Mouse (Mus musculus): Measurements from ENCODE around the gene Fam124b.

Gene Fam124b

DNA sequence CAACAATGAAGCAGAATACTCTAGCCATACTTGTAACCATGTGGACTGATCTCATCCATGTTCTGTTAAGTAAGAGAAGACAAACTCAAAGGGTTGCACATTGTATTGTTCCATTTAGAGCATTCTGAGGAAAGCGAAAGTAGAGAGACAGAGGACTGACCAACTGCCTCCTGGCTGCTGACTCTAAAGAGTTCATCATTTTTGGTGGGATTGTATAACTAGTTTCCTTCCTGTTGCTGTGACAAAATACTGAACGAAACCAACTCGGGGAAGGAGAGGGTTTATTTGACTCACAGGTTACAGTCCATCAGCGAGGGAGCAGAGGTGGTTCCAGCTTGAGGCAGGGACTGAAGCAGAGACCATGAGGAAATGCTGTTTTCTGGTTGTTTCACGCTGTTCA lies 50.6 kb downstream of the Fam124b start:
- DNase-seq = no peak

DNA sequence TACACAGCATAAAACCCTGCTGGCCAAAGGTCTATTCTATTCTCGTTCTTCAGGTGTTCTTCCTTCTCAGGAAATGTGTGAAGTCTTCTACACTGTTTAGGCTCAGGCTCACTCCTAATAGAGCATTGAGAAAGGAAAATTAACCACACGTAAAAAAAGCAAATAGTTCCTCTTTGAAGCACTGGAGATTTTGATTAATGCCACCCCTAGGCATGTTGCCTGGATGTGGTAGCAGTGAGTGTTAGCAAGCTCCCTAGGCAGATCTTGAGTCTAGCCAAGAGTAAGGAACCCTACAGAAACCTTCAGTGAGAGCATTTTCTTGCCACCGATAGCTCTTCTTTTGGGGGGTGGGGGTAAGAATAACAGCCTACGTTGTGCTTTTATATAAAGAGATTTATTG lies 51.7 kb downstream of the Fam124b start:
- DNase-seq = no peak

DNA sequence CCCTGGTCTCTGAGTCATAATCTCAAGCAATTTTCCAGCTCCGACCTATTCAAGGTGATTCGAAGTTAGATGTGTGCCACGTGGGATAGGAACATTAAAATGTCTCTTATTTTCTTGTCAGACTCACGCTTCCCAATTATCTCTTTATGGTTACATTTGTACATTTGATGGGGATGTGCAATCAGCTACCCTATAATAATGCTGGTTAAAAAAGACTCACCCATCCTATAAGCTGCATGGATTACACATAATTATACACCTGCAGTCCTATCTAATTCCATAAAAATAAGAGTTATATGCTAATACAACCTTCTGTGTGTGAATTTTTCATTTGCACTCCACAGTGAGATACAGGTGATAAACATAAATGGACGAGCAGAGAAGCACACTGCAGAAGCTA lies 52.9 kb downstream of the Fam124b start:
- DNase-seq = no peak

DNA sequence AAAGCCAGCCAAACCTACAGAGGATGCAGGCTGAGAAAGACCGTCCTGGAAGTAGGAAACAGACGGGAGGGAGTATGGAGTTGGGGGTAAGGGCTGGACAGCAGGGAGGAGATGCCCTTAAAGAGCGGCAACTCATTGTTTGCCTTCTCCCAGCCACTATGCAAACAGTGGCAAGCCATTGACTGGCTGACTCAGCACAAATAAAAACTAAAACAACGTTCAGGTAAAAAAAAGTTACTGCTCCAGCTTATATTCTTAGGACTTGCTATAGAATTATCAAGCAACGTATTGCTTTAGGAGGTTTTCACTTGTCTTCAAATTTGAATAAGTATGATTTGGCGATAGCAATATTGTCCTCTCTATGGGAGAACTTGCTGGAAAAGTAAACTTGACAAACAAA lies 55.3 kb downstream of the Fam124b start:
- no peak for DNase-seq

DNA sequence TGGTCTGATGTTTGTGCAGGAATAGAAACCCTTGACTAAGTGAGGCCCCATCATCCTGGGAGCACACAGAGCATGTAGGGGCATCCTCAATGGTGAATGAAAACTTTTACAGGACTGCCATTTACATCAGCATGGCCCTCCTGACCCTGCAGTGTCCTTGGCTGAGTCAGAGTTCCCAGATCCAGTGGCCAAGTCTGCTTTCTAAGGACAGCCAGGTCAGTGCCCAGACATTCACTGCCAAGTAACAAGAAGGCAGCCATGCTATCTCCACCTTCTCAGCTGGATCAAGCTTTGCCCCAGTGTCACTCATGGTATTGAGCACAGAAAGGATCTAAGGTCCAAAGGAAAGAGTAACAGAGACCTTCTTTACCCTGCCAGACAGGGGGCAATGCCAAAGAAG lies 58.7 kb downstream of the Fam124b start:
- no peak for DNase-seq

DNA sequence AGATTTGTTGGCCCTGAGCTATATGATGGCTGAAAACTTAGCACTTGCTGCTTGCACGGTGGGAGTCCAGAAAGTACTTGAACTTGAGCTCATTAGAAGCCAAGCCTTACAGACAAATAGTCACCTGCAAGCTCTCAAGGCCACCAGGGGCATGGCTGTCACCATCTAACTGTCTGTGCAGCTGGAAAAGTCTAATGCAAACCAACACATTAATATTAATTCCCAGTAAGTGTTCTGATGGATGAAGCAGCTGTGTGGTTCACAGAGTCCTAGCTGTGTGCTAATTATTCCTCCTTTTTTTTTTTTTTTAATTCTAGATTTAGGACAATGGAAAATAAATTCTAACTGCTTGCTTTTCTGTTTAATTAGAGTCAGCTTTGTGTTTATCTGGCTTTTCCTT lies 63.4 kb downstream of the Fam124b start:
- no peak for DNase-seq

DNA sequence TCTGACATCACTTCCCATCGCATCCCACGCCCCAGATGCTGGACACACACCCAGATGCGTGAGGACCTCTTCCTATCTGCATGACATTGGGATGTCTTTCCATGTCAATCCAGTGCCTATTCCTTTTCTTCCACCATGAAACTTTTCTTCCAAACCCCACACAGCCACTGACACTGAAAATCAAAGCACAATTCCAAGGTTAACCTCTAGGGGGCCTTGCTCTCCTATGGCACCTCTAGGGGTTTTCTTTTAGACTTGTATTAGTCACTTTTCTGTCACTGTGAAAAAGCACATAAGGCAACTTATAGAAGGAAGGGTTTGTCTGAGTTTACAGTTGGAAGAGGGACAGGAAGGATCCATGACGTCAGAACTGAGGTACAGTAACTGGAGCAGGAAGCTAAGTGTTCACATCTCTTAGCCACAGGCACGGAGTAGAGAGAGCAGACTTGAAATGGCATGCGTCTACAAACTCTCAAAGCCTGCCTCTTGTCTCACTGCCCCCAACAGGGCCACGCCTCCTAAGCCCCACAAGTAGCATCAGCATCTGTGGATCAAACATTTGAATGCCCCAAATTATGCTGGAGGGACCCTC lies 65.1 kb downstream of the Fam124b start:
- no peak for DNase-seq

DNA sequence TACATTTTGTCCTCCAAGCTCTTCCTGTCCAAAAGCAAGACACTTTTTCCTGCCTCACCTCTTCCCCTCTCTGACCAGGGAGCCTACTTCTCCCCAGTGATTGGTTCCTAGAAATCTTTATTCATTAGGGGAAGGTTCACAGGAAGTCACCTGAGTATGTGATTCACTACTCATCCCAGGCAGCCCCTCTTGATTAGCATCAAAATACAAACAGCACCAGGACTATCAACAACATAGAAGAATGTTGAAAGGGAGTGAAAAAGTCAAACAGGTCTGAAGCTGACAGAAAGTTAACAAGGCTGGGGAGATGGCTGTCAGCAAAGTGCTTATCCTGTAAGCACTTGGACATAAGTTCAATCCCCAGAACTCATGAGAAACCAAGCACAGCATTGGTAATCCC lies 67.6 kb downstream of the Fam124b start:
- no peak for DNase-seq
